Mouse (Mus musculus): ENCODE measurements around the gene Aldh1a2. TPM values are rescaled to one million over a fixed set of nuclear protein-coding genes. Genes with fewer than 3 reads are reported as not detected.

Aldh1a2 gene
- total RNA-seq, 2 experiments from 2014 or later: 13.3 to 19.9 TPM

- intact Hi-C loops (cut with DNase I): no loop called here
- no peak for DNase-seq
Observed at GRCm38 (mm10) chr9:71336674-71337073, 121.1 kb downstream of the Aldh1a2 start.

DNA sequence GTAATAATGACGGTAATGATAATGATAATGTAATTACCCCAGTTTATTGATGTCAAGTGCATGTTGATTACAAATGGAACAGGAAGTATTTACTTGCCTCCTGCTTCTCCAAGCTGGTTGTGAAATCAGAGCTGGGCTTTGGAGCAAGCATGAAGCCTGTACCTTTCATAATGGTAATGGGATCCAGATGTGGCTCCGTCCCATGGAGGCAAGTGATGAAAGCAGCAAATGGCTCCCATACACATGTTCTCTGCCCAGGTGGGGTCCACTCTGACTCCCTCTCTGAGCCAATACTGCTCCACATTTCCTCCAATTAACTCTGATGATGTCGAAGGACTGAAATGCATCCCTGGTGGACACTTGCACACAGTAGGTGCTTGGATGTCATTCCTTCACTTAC lies 121.8 kb downstream of the Aldh1a2 start:
- DNase-seq: no peak
- intact Hi-C loops (cut with DNase I): no loop called here

DNA sequence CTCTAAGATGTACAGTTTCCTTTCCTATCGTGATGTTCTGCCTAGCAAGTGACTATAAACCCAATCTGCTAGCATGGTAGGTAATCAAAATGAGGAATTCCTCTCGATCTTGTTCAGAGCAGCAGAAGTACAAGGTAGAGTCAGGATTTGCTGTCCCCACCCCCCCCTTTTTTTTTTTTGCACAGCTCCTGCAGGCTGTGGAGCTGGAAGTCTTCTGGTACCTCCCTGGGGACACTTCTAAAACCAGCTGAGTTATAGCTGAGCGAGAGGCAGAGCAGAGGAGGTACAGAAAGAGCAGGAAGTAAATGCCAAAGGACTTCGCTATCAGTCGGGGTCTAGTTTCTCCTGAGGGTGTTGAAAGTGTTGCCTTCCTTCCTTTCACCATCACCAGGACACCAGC lies 124.5 kb downstream of the Aldh1a2 start:
- no peak for DNase-seq
- intact Hi-C loops (cut with DNase I): no loop called here

Other genes starting within 250 kb of the Aldh1a2 start
- gene Aqp9, start 47.1 kb upstream of the Aldh1a2 start, total RNA-seq (2021): under 1 TPM; 0.73 to 0.84 TPM